Mouse (Mus musculus): ENCODE results near the gene Eci3.
"Not testable (repeated sequence)": the region's sequence is repeated elsewhere in the genome, so short reads cannot be mapped to it uniquely, and the experiment has no call there.

Gene Eci3

DNA sequence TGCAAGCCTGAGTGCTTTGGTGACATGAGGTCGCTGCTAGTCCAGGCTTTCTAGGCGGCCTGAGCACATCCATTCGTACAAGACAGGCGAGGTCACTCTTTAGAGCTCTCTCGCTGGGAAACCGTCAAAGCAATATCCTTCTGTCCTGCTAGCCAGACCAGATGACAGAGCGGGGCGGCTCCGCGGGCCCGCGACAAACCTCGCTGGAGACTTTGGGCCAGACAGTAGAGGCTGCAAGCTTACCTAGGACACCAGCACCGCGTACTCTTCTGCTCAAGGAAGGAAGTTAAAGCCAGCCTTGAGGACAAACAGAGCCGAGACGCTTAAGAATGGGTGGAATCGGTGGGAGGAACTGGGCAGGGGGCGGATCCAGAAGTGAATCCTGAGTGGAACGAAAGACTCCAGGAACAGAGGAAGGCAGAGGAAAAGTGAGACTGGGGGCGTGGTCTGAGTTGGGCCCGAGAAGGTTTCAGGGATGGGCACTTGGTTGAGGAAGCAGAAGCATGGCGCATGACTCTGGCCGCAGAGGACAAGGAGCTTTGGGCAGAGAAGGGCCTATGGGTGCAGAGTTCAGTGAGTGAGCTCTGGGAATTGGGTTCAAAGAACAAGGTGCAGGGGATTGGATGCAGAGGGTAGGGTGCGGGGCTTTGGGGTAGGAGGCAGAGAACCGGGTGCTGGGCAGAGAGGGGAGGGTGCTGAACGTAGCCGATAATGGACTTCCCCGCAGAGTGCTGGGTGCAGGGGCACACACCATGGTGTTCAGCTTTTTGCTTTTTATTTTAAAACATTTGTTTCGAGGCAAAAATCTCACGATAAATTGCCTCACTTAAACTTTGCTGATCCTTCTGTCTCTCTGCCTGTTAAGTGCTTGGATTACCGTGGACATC lies at the start of gene Eci3:
Gene Eci3, minus strand, starts transcription at position 300 of the 887 bp plus-strand sequence.
- DNase-seq: peak; percentile 9

DNA sequence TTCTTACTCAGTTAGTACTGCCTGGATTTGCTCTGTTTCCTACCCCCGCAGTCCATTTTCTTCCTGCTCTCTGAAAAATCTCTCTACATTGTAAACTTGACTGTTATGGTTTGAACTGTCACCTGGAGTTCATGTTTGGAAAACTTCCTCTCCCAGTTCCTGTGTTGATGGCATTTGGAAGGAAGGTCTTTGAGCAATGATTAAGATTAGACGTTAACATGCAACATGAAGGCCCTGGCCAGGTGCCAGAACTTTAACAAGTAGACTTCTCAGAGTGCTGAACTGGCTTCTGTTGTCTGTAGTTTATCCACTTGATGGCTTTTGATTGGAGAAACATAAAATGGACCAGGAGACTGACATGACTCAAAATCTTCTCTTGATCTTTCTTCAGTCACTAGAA lies 32.3 kb upstream of the Eci3 start:
- no peak for DNase-seq

DNA sequence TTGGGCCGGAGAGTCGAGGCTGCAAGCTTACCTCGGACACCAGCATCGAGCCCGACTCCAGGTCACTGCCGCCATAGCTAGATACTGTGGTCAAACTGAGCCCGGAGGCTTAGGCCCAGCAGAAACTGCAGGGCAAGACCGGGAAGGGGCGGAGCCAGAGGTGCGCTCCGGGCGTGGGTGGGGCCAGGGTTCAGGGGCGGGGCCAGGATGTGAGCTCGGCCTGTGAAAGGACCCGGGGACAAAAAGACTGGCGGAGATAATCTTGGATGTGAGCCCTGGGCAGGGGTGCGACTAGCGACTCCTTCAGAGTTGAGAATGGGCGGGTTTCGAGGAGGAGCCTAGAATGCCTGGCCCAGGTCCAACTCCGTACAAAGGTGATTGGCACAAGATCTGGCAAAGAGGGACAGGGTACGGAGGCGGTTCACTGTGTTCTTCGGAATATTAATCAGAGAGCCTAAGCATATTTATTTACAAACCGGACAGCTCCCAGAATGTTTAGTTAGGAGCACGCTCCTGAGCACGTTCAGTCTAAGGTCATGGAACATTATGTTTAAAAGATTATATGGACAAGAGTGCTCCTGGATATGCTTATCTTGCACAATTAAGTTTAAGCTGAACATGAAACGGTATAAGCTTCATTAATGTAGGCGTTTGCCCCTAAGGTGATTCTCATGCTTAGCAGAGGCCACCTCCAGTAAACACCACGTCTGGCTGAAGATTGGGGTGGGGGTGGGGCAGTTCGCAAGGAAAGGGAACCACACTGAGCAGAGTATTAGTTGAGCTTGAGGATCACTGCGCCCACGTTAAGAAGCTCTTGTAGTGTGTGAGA lies 30.6 kb upstream of the Eci3 start:
- DNase-seq: peak; percentile 96

DNA sequence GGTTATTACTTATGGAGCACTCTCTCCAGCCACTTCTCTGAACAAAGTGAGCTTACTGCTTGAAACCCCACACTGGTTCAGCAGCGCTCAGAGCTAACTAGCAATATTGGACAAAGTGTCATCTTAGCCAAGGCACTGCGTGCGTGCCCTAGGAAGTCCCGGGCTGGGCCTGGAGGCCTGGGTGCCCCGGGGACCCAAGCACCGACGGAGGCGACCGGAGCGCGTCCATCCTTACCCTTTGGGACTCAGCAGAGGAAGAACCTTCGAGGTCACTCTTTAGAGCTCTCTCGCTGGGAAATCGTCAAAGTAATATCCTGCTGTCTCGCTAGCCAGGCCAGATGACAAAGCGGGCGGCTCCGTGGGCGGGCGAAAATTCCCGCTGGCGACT lies 30.0 kb upstream of the Eci3 start:
- DNase-seq: peak; percentile 58

DNA sequence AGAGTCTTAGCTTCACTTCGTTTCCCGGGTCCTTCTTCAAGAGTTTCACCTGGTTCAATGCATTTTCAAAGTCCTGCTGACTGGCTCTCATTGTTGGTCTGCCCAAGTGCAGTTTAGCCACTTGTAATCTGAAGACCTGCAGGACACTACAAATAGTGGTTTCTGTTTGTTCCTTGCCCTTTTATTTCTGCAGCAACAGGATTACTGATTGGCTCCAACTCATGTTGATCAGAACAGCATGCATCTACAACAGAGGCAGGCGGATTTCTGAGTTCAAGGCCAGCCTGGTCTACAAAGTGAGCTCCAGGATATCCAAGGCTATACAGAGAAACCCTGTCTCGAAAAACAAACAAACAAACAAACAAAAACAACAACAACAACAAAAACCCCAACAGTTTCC lies 29.5 kb upstream of the Eci3 start:
- DNase-seq: no peak

DNA sequence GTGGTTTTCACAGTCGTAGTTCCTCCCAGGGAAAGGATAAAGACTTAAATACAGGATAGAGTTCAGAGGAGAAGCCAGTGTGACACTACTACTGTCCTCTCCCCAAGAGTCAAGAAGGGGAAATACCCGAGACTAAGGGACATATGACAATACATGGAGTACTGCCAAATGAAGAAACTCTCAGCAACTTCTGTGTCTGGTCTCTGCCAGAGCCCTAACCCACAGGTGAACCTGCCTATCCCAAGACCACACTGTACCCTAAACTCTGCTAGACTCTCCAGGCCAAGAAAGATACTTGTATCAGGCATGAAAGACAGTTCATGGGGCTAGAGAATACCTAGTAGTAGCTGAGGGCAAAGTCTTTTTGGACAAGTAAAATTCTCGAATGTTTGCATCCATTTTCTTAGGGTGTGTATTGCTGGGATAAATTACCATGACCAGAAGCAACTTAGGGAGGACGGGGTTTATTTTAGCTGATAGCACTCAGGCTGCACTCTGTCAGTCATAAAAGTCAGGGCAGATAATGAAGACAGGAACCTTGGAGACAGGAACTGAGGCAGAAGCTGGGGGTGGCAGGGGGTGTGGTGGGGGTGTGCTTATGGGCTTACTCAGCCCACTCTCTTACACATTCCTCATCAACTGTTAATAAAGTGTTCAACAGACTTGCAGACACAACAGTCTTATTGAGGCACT lies 28.1 kb upstream of the Eci3 start:
- DNase-seq: no peak

DNA sequence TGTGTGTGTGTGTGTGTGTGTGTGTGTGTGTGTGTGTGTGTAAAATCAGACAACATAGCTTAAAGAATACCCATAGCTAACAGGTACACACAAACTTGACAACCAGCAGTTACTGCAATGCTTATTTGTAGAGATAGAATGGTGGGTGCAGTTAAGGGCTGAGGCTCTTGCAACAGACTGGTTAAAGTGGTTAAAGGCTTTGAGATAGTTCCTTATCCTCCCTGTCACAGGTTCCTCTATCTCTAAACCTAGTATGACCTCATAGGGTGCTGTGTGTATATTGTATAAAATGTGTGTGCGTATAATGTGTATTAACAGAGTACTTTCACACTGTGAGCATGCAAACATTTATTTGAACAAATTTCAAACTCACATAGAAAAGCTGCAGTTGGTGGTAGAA lies 19.9 kb upstream of the Eci3 start:
- not testable (repeated sequence) for DNase-seq

DNA sequence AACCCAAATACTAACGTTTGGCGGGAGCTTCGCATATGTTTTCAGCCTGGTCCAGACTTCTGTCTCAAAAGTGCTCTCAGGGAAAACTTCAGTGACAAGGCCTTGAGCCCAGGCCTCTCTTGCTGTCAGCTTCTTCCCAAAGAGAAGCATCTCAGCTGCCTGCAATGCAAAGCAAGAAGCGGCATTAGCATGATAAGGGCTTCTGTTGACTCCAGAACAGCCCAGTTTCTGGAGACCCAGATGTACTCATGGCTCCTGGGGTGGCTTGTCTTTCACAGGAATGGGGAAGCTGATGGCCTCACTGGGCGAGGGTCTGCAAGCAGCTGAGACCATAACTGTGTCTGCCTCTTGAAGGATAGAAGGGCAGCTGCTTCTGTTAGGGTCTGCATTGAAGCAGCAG lies 15.0 kb upstream of the Eci3 start:
- DNase-seq: not testable (repeated sequence)

DNA sequence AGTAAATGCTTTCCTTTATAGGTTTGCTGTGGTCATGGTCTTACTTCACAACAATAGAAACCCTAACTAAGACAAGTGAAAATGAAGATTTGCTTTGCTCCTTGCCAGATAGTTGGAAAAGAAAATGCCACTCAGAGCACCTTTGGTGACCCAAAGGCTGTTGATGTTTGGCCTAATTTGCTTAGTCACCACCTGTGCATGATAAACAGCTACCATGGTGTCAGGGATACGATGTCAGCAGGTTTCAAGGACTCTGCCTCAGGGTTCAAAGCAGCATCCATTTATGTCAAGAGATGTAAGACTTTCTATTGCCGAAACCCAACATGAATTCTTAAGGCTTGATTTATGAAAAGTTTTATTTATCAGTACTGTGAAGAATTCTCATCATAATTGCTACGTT lies 13.8 kb upstream of the Eci3 start:
- DNase-seq: no peak

DNA sequence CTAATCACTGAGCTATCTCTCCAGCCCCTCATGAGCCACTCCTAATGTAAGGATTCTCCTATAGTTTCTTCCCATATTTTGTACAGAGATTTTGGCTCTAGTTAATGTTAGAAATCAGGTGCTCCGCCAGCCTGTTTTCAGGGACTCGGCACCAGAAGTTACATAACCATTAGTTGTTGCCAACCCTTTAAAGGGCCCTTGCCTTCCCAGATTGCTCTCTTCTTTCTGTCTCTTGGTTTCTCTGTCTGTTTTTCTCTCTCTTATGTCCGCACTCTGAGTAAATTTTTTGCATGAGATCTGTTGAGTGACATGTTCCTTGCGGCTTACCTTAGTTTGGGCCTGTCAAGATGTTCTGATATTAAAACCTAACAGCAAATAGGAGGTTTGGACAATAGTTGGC lies 12.5 kb upstream of the Eci3 start:
- no peak for DNase-seq

DNA sequence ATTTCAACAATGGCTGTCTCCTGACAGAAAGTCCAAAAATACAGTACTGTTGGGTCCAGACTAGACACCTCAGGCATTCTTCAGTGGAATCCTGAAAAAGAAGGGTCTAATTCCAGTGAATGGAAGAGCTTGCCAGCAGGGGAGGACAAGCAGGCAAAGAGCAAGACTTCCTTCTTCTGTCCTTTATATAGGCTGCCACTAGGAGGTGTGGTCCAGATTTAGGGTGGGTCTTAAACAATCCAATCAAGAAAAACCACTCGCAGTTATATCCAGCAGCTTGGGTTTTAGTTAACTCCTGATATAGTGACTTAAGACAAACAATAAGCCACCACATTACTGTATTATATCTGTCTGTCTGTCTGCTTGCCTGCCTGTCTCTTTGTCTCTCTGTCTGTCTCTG lies 10.2 kb upstream of the Eci3 start:
- DNase-seq: peak; percentile 32

DNA sequence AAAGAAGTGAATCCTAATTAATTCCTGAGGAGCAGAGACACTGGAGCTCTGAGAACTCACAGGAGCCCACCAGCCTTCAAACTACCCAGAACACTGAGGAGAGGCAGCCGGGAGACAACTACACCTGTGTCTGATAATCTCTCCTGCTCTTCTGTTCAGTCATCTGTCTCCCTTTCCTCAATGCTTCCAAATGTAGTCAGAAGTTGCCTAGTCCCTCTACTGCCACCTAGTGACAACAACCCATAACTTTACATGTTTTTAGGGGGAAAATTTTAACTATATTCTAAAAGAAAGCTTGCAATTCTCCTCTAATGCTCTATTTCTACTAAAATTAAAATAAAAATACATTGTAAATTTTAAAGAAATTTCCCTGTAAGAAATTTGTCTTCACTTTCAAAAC lies 9.5 kb upstream of the Eci3 start:
- peak; percentile 46 for DNase-seq

DNA sequence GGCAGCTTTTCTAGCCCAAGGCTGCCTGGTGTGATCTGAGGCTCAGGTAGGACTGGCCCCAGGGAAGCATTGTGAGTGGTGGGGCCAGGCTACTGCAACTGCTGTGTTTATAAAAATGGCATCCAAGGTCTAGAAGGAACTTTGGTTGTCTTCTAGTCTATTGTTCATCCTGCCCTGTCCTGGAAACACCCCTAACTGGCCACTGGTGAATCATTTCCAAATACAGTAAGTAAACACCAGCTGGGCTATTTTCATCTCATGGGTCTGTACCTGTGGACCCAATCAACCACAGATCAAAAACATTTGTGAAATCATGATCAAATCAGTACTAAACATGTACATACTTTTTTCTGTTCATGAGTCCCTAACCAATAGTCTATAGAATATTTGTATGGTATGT lies 8.8 kb upstream of the Eci3 start:
- not testable (repeated sequence) for DNase-seq

DNA sequence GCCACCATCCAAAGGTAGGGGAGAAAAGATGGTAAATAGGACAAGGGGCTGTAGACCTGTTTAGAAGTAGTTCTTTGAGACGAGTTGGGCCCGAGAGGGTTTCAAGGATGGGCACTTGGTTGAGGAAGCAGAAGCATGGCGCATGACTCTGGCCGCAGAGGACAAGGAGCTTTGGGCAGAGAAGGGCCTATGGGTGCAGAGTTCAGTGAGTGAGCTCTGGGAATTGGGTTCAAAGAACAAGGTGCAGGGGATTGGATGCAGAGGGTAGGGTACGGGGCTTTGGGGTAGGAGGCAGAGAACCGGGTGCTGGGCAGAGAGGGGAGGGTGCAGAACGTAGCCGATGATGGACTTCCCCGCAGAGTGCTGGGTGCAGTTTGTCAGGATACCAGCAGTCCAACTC lies 2.0 kb upstream of the Eci3 start:
- not testable (repeated sequence) for DNase-seq

DNA sequence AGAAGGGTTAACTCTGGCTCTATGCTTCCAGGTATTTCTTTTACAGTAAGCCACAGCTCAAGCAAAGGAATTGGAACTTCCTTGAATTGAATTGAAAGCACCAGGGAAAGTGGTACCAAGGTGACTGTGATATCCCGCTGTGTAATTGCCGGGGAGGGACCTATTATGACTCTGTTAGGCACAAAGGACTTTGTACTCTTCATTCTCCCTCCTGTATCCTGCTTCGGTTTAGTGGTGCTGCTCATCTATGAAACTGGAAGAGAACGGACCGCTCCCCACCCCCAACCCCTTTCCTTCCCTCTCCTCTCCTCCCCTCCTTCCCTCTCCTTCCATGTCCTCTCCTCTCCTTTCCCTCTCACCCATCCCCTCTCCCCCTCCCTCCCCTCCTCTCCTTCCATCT lies 1.3 kb upstream of the Eci3 start:
- no peak for DNase-seq

DNA sequence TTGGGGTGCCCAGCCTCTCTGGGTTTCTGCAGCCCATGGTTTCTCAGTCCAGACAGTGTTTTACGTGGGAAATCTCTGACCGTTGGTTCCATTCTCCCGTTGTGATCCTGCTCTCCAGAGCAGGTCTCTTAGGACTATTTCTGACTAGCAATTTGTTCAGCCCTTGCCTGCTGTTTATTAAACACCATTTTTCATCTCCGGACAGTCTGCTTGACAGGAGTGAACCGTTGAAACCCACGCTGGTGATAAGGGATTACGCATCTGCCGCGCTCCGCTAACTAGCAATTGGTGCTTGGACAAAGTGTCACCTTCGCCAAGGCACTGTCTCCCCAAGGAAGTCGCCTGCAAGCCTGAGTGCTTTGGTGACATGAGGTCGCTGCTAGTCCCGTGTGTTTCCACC lies 809 bp upstream of the Eci3 start:
- DNase-seq: peak; percentile 17

DNA sequence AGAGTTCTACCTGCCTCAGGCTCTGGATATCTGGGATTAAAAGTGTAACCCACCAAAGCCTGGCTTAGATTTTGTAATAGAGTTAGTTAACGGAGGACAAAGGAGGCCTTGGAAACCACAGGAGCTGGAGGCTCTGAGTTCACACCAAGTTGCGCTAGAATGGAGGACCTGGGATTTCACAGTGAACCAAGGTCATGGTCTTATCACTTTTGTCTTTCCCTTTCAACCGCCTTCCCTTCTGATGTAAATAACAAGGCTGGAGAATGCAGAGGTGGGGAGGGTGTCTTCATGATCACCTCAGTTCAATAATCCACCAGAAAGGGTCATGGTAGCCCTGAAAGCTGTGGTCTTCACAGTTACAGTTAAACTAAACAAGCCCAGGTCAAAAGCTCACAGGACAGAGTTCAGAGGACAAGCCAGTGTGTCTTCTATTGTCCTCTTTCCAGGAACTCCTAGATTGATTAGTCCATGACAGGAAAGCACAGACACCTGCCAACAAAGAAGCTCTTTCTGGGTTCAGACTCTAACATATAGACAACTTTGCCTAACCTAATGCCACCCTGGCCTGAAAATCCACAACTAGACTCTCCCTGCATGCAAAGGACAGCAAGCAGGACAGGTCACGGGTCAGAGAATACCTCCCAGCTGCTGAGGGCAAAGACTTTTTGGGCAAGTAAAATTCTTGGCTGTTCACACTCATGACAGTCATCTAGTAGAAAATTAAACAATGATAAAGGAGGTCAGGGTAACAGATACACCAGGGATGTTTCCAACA lies 2.4 kb downstream of the Eci3 start:
- DNase-seq: no peak

DNA sequence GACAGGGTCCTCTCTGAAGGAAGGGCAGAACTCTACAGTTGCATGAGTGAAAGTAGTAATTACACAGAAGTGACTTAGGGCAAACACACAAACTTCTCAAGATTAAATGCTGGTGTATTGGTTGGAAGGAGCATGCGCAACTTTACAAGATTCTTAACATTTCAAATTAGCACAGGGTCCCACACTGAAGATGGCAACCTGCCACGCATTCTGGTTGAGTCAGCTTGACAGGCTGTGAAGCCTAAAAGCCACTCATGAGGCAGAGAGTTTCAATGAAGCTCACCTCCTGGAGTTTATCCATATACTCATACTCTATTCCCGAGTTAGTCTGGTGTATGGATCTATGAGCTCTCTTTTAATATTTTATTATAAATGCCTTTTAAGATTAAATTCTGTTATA lies 5.5 kb downstream of the Eci3 start:
- not testable (repeated sequence) for DNase-seq

DNA sequence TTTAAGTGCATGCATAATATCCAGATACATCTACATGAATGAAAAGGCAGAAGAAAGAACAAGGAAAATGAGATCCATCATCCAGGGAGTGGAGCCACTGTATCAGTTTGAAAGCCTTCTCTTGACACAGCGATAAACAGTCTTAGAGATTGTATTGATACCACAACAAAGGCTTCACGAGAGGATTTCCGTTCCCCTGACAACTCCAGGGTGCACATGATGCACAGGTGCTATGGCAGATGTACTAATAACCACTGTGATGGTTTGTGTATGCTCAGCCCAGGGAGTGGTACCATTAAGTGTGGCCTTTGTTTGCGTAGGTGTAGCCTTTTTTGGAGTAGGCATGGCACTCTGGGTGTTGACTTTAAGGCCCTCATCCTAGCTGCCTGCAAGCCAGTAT lies 6.7 kb downstream of the Eci3 start:
- DNase-seq: peak; percentile 67

DNA sequence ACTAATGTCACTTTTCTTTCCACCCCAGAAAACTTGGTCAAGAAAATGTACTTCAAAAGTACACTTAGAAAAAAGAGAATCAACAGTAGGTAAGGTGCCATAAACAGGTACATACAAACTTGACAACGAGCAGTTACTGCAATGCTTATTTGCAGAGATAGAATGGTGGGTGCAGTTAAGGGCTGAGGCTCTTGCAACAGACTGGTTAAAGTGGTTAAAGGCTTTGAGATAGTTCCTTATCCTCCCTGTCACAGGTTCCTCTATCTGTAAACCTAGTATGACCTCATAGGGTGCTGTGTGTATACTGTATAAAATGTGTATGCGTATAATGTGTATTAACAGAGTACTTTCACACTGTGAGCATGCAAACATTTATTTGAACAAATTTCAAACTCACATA lies 12.2 kb downstream of the Eci3 start:
- DNase-seq: not testable (repeated sequence)

DNA sequence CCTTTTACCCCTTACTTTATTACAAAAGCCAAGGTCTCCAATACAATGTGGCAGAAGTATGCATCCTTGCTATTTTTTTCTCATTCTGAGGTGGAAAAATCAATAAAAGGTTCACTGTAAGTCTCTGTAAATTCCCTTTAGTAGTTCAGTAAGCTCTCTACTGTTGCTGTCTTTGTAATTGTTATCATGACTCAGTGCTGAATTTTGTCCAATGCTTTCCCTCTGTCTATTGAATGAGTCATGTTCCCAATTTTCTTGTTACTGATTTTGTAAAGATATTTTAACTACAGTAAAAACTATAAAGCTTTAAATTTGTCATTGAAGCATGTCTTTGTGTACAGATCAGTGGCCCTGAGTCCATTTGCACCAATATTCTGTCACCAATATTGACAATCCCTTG lies 21.2 kb downstream of the Eci3 start:
- DNase-seq: no peak

DNA sequence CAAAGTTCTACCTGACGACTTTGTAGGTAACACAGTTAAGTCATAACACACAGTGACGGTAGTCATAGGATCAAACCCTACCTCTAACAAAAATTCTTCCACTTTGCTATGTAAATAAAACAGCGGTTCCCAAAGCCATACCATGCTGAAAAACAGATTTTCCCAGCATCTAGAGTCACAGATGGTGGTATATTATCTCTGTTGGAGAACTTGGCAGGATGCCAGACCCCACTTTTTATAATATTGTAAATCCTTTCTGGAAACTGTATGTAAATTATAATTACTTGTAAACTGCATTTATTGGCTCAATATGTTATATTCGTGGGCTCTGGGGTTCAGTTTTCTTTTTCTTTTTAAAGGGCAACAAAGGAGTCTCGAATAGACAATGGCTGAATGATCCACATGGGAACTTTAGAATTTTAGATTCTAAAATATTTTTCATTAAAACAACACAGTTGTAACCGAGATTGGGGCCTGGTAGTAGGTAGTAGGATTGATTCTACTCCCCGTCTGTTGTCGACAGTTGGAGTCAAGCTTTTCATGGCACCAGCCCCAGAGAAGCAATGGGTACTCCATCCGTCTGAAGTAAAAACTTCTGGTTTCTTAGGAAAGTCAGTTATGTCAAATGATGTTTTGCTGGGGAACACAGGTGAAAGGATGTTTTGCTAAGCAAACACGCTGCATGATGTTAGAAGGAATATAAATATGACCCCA lies 28.5 kb downstream of the Eci3 start:
- no peak for DNase-seq

All from thymus, postnatal 14 days (tissue).